Mouse (Mus musculus): ENCODE measurements around the gene Pde2a. TPM values are rescaled to one million over a fixed set of nuclear protein-coding genes. Genes with fewer than 3 reads are reported as not detected.

Pde2a gene
- polyA plus RNA-seq, 1 experiment from 2014 or later, result 16.4 TPM

GRCm38 (mm10) chr7:101426692-101427091 is 5.2 kb downstream of the Pde2a start:
- Histone ChIP-seq H3K27me3 (replicated peaks; ENCODE audit: control insufficient read depth, insufficient read depth, low read length) (no peaks in the 10 kb centered on the region), H3K9me3 (ENCODE audit: control insufficient read depth, low read length) (no peaks in the 10 kb centered on the region), H3K27ac (ENCODE audit: low read depth) (no peak overlapping the region), H3K4me1 (replicated peaks; ENCODE audit: control insufficient read depth, insufficient read depth, low read length) (no peaks in the 10 kb centered on the region), H3K36me3 (ENCODE audit: control insufficient read depth, insufficient read depth, low read length) (no peaks in the 10 kb centered on the region), H3K4me3 (ENCODE audit: low read depth, low read length) (no peak overlapping the region), H3K9ac (ENCODE audit: low read length) (no peak overlapping the region), H3K4me2 (ENCODE audit: low read length) (no peak overlapping the region)
- ATAC-seq (replicated peaks; ENCODE audit: low FRiP score, low TSS enrichment, low read depth) (no peak), DNase-seq (ENCODE audit: low spot score) (no peak)
- WGBS, result 67% methylated on average over 8 of the region's 8 CpGs

GRCm38 (mm10) chr7:101427736-101428135 is 6.2 kb downstream of the Pde2a start:
- Histone ChIP-seq H3K27me3 (replicated peaks; ENCODE audit: control insufficient read depth, insufficient read depth, low read length) (no peaks in the 10 kb centered on the region), H3K4me1 (replicated peaks; ENCODE audit: control insufficient read depth, insufficient read depth, low read length) (no peaks in the 10 kb centered on the region), H3K36me3 (ENCODE audit: control insufficient read depth, insufficient read depth, low read length) (no peaks in the 10 kb centered on the region), H3K4me3 (ENCODE audit: low read depth, low read length) (no peak overlapping the region), H3K27ac (ENCODE audit: low read depth) (no peak overlapping the region), H3K4me2 (ENCODE audit: low read length) (no peak overlapping the region), H3K9me3 (ENCODE audit: control insufficient read depth, low read length) (no peaks in the 10 kb centered on the region), H3K9ac (ENCODE audit: low read length) (no peak overlapping the region)
- ATAC-seq (replicated peaks; ENCODE audit: low FRiP score, low TSS enrichment, low read depth) (no peak), DNase-seq (ENCODE audit: low spot score) (no peak)
- 10% methylated on average over 2 of the region's 2 CpGs for WGBS

GRCm38 (mm10) chr7:101435038-101435437 is 13.5 kb downstream of the Pde2a start:
- no peaks in the 10 kb centered on the region for H3K27me3 ChIP-seq (replicated peaks; ENCODE audit: control insufficient read depth, insufficient read depth, low read length)
- no peak overlapping the region for H3K4me3 ChIP-seq (ENCODE audit: low read depth, low read length)
- no peaks in the 10 kb centered on the region for H3K36me3 ChIP-seq (ENCODE audit: control insufficient read depth, insufficient read depth, low read length)
- no peaks in the 10 kb centered on the region for H3K9me3 ChIP-seq (ENCODE audit: control insufficient read depth, low read length)
- no peak for DNase-seq (ENCODE audit: low spot score)
- no peak overlapping the region for H3K4me2 ChIP-seq (ENCODE audit: low read length)
- H3K4me1 ChIP-seq (replicated peaks; ENCODE audit: control insufficient read depth, insufficient read depth, low read length), result no peaks in the 10 kb centered on the region
- H3K27ac ChIP-seq (ENCODE audit: low read depth), result no peak overlapping the region
- H3K9ac ChIP-seq (ENCODE audit: low read length), result no peak overlapping the region
- WGBS, result 59% methylated on average over 6 of the region's 6 CpGs
- ATAC-seq (replicated peaks; ENCODE audit: low FRiP score, low TSS enrichment, low read depth), result no peak

- DNase-seq (ENCODE audit: low spot score) (peak; percentile 73), ATAC-seq (replicated peaks; ENCODE audit: low FRiP score, low TSS enrichment, low read depth) (no peak)
- WGBS, result 7% methylated on average over 1 of the region's 1 CpGs
These were observed 16.4 kb downstream of the Pde2a start for GRCm38 (mm10) chr7:101437876-101438275.

GRCm38 (mm10) chr7:101443093-101443492 is 21.6 kb downstream of the Pde2a start:
- Histone ChIP-seq H3K27ac (ENCODE audit: low read depth) (no peak overlapping the region), H3K9me3 (ENCODE audit: control insufficient read depth, low read length) (no peaks in the 10 kb centered on the region), H3K36me3 (ENCODE audit: control insufficient read depth, insufficient read depth, low read length) (no peaks in the 10 kb centered on the region), H3K27me3 (replicated peaks; ENCODE audit: control insufficient read depth, insufficient read depth, low read length) (0 out of 2 replicates have a peak, but pooled peaks cover 2% of the 10 kb centered on the region), H3K4me1 (replicated peaks; ENCODE audit: control insufficient read depth, insufficient read depth, low read length) (no peaks in the 10 kb centered on the region), H3K4me3 (ENCODE audit: low read depth, low read length) (no peak overlapping the region), H3K9ac (ENCODE audit: low read length) (no peak overlapping the region), H3K4me2 (ENCODE audit: low read length) (no peak overlapping the region)
- 70% methylated on average over 10 of the region's 10 CpGs for WGBS
- DNase-seq (ENCODE audit: low spot score) (no peak), ATAC-seq (replicated peaks; ENCODE audit: low FRiP score, low TSS enrichment, low read depth) (no peak)

More at GRCm38 (mm10) chr7:101437876-101438275, 16.4 kb downstream of the Pde2a start:
- no peak overlapping the region for H3K4me3 ChIP-seq (ENCODE audit: low read depth, low read length)
- H3K9me3 ChIP-seq (ENCODE audit: control insufficient read depth, low read length), result no peaks in the 10 kb centered on the region
- H3K4me2 ChIP-seq (ENCODE audit: low read length), result no peak overlapping the region
- no peak overlapping the region for H3K9ac ChIP-seq (ENCODE audit: low read length)
- no peak overlapping the region for H3K27ac ChIP-seq (ENCODE audit: low read depth)
- no peaks in the 10 kb centered on the region for H3K4me1 ChIP-seq (replicated peaks; ENCODE audit: control insufficient read depth, insufficient read depth, low read length)
- no peaks in the 10 kb centered on the region for H3K27me3 ChIP-seq (replicated peaks; ENCODE audit: control insufficient read depth, insufficient read depth, low read length)
- no peaks in the 10 kb centered on the region for H3K36me3 ChIP-seq (ENCODE audit: control insufficient read depth, insufficient read depth, low read length)

GRCm38 (mm10) chr7:101444211-101444610 is 22.7 kb downstream of the Pde2a start:
- 77% methylated on average over 4 of the region's 4 CpGs for WGBS

GRCm38 (mm10) chr7:101449855-101450254 is 28.4 kb downstream of the Pde2a start:
- H3K36me3 ChIP-seq (ENCODE audit: control insufficient read depth, insufficient read depth, low read length), result no peaks in the 10 kb centered on the region
- ATAC-seq (replicated peaks; ENCODE audit: low FRiP score, low TSS enrichment, low read depth), result no peak
- no peak overlapping the region for H3K27ac ChIP-seq (ENCODE audit: low read depth)

More at GRCm38 (mm10) chr7:101444211-101444610, 22.7 kb downstream of the Pde2a start:
- DNase-seq (ENCODE audit: low spot score) (no peak), ATAC-seq (replicated peaks; ENCODE audit: low FRiP score, low TSS enrichment, low read depth) (no peak)
- no peak overlapping the region for H3K9ac ChIP-seq (ENCODE audit: low read length)
- H3K27me3 ChIP-seq (replicated peaks; ENCODE audit: control insufficient read depth, insufficient read depth, low read length), result 0 out of 2 replicates have a peak, but pooled peaks cover 2% of the 10 kb centered on the region
- no peaks in the 10 kb centered on the region for H3K9me3 ChIP-seq (ENCODE audit: control insufficient read depth, low read length)
- H3K4me3 ChIP-seq (ENCODE audit: low read depth, low read length), result no peak overlapping the region
- H3K27ac ChIP-seq (ENCODE audit: low read depth), result no peak overlapping the region
- no peaks in the 10 kb centered on the region for H3K4me1 ChIP-seq (replicated peaks; ENCODE audit: control insufficient read depth, insufficient read depth, low read length)
- no peaks in the 10 kb centered on the region for H3K36me3 ChIP-seq (ENCODE audit: control insufficient read depth, insufficient read depth, low read length)
- H3K4me2 ChIP-seq (ENCODE audit: low read length), result no peak overlapping the region

GRCm38 (mm10) chr7:101450422-101451401 is 29.2 kb downstream of the Pde2a start:
- Histone ChIP-seq H3K4me2 (ENCODE audit: low read length) (peak overlapping the region; percentile 98), H3K9ac (ENCODE audit: low read length) (peak overlapping the region; percentile 8; the same call in 1 of the 2 replicates), H3K27ac (ENCODE audit: low read depth) (no peak overlapping the region), H3K9me3 (ENCODE audit: control insufficient read depth, low read length) (no peaks in the 10 kb centered on the region), H3K36me3 (ENCODE audit: control insufficient read depth, insufficient read depth, low read length) (no peaks in the 10 kb centered on the region), H3K27me3 (replicated peaks; ENCODE audit: control insufficient read depth, insufficient read depth, low read length) (peaks cover 30% of the 10 kb centered on the region), H3K4me3 (ENCODE audit: low read depth, low read length) (peak overlapping the region; percentile 59), H3K4me1 (replicated peaks; ENCODE audit: control insufficient read depth, insufficient read depth, low read length) (no peaks in the 10 kb centered on the region; the same call in 1 of the 2 replicates)
- DNase-seq (ENCODE audit: low spot score) (peak; percentile 99), ATAC-seq (replicated peaks; ENCODE audit: low FRiP score, low TSS enrichment, low read depth) (peak; percentile 82)
- WGBS, result under 1% methylated on average over 66 of the region's 68 CpGs

More at GRCm38 (mm10) chr7:101449855-101450254, 28.4 kb downstream of the Pde2a start:
- Histone ChIP-seq H3K4me2 (ENCODE audit: low read length) (no peak overlapping the region), H3K4me3 (ENCODE audit: low read depth, low read length) (no peak overlapping the region), H3K27me3 (replicated peaks; ENCODE audit: control insufficient read depth, insufficient read depth, low read length) (peaks cover 30% of the 10 kb centered on the region), H3K9ac (ENCODE audit: low read length) (no peak overlapping the region), H3K4me1 (replicated peaks; ENCODE audit: control insufficient read depth, insufficient read depth, low read length) (no peaks in the 10 kb centered on the region; the same call in 1 of the 2 replicates), H3K9me3 (ENCODE audit: control insufficient read depth, low read length) (no peaks in the 10 kb centered on the region)
- 41% methylated on average over 3 of the region's 3 CpGs for WGBS
- no peak for DNase-seq (ENCODE audit: low spot score)

All from intestine, embryonic 14.5 days (tissue).